Mouse (Mus musculus) neutrophil, adult 5-6 weeks (primary cell): Measurements from ENCODE around the gene Sds. TPM values are rescaled to one million over a fixed set of nuclear protein-coding genes. Genes with fewer than 3 reads are reported as not detected.
"Not testable (repeated sequence)": the region's sequence is repeated elsewhere in the genome, so short reads cannot be mapped to it uniquely, and the experiment has no call there.

Experiments
- ATAC-seq: fragments of 151-379, 151-347 bp; 2 replicates; pipeline ENCODE4 v1.8.0; 2017; ENCODE audit warnings: mild to moderate bottlenecking, moderate TSS enrichment; ENCODE audit not compliant: insufficient number of reproducible peaks, poor library complexity, low FRiP score, severe bottlenecking; ENCODE audit errors: extremely low read depth
- total RNA-seq: library from RNA; stranded (forward); fragments of 200-1000 nt; gene quantifications from 2 replicates; pipeline ENCODE4 v1.2.3, GENCODE M21; 2017

The Sds gene
- total RNA-seq, 1 experiment from 2014 or later = not detected

DNA sequence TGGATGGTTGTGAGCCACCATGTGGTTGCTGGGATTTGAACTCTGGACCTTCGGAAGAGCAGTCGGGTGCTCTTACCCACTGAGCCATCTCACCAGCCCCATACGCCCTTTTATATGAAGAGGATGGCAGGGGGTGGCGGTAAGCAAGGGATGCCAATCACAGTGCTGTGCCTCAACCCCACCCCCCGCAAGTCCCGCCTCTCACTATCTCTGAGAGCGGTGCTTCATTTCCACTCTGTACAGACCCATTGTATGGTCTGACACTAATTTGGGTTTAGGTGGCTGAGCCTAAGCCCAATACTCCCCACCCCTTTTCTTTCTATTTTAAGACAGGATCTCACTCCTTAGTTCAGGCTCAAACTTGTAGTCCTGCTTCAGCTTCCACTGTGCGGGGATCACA is 465 bp upstream of the Sds start:
- ATAC-seq = no peak

DNA sequence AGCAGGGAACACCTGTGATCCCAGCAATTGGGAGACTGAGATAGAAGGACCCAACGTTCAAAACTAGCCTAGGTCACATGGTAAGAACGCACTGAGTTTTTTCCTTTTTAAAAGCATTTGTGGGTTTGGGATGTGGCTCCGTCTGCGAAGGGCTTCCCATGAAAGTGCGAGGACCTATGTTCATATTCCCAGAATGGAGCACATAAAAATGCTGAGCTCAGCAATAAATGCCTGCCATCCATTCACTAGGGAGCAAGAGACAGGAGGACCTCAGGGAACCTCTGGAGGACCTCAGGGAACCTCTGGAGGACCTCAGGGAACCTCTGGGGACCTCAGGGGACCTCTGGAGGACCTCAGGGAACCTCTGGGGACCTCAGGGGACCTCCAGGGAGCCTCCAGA is 1.7 kb downstream of the Sds start:
- no peak for ATAC-seq

DNA sequence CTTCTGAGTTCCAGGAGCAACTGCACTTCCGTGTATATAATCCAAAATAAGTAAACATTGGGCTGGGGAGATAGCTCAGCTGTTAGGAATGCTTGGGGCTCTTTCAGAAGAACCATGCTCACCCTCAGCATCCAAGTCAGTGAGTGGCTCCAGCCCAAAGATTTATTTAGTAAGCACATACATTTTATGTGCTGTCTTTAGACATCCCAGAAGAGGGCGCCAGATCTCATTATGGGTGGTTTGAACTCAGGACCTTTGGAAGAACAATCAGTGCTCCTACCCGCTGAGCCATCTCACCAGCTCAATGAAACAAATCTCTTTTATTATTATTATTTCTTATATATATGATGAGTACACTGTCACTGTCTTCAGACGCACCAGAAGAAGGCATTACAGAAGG is 3.2 kb downstream of the Sds start:
- ATAC-seq = no peak

DNA sequence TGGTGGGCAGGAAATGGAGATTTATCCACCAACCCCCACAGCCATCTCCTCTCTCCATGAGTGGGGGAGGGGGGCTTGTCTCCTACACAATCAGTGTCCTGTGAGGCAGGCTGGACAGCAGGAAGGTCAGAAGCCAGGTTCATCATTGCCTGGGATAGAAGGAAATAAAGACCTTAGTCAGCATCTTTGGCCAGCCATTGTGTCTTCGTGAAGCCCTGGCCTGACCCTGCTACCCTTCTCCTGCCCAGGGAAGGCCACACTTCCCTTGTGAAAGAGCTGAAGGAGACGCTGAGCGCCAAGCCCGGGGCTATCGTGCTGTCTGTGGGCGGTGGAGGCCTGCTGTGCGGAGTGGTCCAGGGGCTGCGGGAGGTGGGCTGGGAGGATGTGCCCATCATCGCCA is 4.9 kb downstream of the Sds start:
- no peak for ATAC-seq

DNA sequence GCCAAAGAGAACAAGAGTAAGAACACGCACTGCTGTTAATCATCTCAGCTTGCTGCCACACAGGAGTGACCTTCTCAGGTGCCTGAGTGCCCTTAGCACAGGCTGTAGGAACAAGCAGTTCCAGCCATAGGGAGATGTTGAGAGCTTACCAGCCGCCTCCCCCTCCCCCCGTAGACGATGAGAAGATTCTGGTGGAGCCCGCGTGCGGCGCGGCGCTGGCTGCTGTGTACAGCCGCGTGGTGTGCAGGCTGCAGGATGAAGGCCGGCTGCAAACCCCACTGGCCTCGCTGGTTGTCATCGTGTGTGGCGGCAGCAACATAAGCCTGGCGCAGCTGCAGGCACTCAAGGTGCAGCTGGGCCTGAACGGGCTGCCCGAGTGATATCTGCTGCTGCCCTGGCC is 7.1 kb downstream of the Sds start:
- ATAC-seq = no peak

DNA sequence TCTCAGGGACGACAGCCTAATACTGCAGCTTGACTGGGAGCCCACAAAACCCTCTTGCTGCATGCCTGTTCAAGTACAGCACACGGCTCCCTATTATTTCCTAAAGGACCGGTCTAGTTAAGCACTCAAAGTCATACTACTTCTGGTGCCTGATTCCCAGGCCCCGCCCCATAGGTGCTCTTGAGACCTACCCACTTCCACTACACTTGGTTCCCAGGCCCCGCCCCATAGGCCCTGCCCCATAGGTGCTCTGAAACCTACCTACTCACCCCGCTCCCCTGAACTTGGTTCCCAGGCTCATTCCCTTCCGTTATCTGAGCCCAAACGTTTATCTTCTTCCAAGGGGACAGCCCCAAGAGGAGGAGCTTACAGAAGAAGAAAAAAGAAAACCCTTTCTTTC is 11.5 kb downstream of the Sds start:
- ATAC-seq = no peak

DNA sequence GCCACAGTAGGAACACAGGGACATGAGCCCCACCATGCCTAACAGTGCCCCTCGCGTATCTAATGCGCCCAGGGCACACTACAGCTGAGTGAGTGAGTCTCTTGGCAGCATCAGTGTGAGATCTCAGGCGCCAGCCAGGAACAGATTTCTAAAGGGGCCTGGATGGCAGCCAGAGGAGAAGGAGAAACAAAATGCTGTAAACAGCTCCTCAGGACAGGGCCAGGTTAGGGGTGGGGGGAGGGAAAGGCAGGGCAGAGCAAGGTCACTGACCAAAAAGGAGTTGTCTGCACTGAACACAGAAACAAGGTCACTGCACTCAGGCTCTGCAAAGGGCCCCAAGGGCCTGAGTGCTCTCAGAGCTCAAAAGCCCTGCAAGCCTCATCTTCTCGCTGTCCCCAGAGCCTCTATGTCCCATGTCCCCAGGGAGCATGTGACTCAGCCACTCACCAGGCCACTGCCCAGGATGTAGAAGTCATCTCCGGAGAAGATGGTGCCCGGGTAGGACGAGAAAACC is 14.4 kb downstream of the Sds start:
- ATAC-seq = no peak

DNA sequence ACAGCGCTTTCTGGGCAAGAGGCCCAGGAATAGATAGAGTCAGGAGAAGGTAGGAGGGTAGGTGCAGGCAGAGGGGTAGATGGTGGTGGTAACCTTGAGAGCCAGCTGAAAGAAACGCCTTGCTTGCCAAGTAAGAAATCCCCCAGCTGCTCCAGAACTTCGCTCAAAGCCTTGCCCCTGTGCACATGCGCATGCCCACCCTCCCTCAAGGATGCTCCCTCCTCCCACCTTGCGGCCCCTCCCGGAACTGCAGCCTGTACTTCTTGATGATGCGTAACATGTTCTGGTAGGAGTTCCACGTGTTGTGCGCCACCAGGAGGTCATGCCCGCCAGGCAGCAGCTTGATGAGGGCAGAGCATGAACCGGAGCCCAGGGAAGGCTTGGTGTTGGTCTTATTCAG is 16.1 kb downstream of the Sds start:
- no peak for ATAC-seq

DNA sequence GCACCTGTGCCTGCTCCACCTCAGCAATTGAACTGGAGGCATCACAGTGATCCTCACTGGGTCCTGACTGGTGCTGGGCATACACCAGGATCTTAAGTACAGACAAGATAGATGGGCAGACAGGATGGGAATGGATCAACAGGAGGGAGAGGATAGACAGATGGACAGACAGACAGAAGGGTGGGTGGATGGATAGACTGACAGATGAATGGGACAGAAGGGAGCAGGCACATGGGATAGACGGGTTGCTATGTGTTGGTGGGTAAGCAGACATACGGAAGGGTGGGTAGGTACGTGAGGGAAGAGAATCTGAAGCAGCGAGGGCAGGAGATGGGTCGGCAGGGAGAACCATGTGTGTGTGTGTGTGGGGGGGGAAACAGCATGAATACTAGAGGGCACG is 17.1 kb downstream of the Sds start:
- ATAC-seq = no peak

DNA sequence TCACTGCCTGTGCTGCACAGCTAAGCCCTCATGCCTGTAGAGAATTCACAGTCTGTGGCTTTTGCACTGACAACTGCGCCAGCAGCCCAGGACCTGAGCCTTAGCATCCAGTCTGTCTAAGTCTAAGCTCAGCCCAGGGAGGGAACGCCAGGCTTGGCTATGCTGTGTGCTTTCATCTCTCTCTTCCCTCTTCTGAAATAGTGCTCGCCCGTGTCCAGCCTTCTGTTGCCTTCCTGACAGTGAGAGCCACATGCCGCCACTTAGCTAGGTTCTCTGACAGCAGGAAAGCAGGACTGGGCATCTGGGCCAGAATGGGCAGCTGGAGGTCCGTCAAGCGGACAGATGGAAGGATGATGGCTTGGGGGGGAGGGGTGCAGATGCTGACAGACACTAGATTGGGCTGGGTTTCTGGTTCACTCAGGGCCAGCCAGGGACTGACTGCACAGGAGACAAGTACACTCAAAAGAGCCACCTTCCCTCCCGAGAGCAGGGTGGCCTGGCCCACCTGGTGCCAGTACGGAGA is 17.6 kb downstream of the Sds start:
- ATAC-seq = no peak

DNA sequence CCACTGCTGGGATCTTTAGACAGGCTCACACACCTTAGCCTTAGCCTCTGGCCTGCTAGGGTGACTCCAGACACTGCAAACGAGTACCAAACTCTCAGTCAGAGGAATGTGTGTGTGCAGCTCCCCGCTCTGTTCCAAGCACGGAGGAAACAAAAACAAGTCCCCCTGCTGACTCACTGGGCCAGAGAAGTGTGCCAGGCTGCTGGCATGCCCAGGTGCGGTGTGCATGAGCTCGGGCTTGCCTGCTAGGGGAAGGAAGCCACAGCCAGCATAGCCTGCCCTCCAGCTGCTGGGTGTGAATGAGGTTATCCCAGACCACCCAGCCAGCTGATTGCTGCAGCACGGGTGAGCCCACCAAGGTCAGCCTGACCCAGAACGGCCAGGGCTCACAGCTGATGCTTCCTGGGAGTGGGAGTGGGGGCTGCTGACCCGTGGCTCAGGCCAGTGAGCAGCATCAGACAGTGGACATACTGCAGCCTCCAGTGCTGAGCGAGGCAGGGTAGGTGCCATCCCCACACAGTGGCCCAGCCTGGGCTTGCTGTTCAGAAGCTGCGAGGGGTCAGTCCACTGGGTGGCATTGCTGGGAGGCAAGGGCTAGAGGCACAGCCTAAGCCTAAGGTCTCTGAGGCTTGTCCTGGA is 18.9 kb downstream of the Sds start:
- peak; percentile 5; the same call in 1 of the 2 replicates for ATAC-seq

DNA sequence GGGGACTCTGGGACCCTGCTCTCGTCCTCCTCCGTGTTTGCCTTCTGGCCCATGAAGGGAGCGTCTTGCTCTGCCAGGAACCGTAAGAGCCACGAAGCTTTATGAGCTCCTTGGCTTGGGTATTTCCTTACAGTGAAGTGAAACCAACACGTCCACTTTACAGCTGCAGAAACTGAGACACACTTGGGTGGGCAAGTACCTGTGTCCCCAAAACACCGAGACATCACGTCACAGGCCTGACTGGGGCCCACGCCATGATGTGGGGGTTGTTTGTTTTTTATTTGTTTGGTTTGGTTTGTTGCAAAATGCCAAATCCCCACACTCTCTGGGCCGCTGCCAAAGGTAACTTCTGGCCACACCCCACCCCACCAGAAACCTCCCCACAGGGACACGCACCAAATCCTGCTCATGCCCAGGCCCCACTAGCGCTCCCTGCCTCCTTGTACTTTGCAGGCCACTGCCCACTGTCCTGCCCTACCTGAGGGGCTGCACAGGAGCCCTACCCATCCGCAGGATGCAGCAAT is 19.4 kb downstream of the Sds start:
- ATAC-seq = peak; percentile 42; the same call in 1 of the 2 replicates

DNA sequence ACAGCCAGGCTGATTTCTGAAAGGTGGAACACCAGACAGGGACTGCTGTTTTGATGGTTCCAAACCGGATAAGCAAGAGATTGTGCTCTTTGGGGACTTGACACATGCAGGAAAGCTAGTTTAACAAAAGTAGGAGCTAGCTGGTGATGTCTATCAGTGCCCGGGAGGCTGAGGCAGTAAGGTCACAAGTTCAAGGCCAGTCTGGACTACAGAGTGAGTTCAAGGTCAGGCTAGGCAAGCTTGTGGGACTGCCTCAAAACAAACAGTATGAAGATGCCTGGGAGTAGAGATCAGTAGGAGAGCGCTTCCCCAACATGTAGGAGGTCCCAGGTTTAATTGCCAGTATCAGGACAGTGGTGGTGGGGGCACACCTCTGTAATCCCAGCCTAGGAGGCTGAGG is 20.7 kb downstream of the Sds start:
- ATAC-seq = no peak

DNA sequence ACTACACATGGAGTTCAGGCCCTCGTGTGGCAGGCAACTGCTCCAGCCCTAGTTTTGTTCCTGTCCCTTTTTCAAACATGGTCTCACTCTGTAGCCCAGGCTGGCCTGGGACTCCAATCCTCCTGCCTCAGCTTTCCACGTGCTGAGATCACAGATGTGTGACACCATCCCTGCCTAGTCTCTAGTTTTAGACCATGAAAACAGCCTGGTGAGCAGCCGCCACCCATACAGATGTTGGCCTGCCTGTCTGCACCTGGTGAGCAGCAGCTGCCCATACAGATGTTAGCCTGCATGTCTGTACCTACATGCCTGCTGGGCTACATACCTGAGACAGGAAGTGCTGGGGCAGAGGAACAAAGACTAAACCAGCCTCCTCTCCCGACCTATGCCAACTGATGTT is 22.9 kb downstream of the Sds start:
- ATAC-seq = no peak

DNA sequence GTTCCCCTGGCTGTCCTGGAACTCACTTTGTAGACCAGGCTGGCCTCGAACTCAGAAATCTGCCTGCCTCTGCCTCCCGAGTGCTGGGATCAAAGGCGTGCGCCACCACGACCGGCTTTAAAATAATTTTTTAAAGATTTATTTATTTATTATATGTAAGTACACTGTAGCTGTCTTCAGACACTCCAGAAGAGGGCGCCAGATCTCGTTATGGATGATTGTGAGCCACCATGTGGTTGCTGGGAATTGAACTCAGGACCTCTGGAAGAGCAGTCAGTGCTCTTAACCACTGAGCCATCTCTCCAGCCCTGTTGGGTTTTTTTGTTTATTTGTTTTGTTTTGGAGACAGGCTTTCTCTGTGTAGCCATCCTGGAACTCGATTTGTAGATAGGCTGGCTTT is 24.3 kb downstream of the Sds start:
- not testable (repeated sequence) for ATAC-seq

DNA sequence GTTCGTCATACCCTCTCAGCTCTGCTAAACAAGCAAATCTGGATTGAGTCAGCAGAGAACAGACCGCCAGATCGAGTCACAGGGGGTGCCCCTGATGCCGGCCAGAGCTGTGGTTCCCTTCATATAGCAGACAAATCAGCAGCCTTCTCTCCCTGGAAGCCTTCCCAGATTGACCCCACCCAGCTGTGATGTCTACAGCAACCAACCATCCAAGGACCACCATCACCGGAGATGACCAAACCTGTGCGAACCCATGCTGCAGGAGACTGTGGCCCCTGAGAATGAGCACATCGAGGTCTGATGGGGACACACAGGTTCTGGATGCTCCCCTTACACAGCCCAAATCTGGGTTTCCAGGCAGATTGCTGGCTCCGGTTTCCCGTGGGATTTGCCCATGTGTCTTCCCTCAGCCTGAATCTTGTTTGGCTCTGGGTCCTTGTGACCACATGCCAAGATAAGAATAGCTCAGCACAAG is 25.9 kb downstream of the Sds start:
- no peak for ATAC-seq

DNA sequence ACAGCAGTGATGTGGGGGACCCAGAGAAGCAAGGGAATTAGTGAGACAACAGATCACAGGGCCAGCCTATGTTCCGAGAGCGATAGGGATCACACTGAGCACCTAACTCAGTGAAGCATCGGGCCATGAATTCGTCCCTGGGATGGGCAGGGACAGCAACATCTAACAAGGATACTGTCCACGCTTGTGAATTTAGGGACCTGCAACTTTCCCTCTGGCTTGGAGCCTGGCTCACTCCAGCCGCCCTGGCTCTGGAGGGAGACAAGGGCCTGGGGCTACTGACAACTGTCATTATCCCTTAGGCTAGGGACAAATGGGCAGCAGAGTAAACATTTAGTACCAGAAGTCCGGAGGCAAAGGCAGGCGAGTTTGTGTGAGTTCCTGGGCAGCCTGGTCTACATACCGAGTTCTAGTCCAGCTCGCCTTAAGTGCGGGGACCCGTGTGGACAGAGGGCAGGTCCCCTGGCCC is 26.4 kb downstream of the Sds start:
- no peak for ATAC-seq

DNA sequence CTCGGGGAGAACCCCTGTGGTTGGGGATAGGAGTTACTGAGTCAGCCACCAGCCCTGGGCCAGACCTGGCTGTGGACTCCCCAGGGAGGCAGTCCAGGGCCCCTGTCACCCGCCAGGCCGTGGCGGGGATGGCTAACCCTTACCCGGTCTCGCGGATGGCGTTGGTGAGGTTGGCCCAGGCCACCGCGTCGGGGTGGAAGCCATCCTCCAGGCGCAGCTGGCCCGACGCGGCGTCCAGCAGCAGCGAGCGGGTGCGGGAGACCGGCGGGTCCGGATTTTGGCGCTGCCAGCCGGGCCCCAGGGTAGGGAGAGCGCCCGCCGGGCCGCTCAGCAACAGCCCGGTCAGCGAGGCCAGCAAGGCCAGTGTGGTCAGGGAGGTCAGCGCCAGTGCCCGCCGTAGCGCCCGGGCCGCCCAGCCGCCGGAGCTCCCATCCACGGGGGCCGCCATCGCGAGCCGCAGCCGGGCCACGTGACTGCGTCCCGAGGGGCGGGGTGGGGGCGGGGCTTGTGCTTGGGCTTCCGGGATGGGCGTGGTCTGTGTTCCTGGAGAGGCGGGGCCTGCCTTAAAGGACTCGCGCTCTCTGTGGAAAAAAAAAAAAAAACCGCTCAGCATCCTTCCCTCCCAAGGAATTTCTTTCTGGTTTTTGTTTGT is 26.9 kb downstream of the Sds start, which contains the start of gene Plbd2:
Gene Plbd2, minus strand, starts transcription at position 482 of the 652 bp plus-strand sequence.
- ATAC-seq = peak; percentile 40; the same call in 1 of the 2 replicates

DNA sequence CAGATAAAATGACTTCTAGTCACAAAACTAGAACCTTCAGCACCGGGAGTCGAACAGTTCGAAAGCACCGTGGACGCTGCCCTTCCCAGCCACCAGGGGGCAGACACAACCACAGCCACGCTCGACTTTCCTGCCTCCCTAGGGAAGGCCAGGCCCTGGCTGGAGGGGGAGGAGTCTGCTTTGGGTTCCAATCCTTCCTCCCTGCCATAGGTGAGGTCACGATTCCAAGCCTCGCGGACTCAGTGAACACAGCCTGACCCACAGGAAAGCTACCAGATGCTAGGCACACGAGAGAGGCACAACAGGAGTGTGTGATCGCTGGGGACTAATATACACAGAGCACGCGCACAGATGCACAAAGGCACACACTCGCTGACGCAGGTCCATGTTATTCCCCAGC is 29.0 kb downstream of the Sds start:
- peak; percentile 43; the same call in 1 of the 2 replicates for ATAC-seq

DNA sequence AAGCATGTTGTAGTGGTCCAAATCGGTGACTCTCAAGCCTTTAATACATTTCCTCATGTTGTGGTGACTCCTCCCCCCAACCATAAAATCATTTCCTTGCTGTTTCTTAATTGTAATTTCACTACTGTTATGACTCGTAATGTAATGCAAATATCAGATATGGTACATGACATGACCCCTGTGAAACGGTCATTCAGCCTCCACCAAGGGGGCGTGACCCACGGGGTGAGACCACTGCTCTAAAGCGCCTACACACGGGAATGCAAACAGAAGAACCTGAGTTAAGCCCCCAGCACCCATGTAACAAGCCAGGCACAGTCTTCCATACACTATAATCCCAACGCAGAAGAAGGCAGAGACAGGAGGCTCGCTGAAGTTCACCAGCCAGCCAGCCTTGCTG is 29.5 kb downstream of the Sds start:
- ATAC-seq = no peak
